Mouse (Mus musculus): ENCODE results near the gene Slamf9.

- peak; percentile 42 for TF ChIP-seq CTCF (IDR thresholded peaks at IDR 0.05)
- TF ChIP-seq EP300 (IDR thresholded peaks at IDR 0.05): peak; percentile 80; the same call in 1 of the 2 replicates
Measured at GRCm38 (mm10) chr1:172501371-172502144, 26.4 kb downstream of the Slamf9 start.

All from lung, postnatal 0 days (tissue).